Mouse (Mus musculus) liver, embryonic 14.5 days (tissue): ENCODE measurements at regions not wholly inside any gene's neighbourhood (a gene's known extent, or its start where the extent isn't known, plus 50 kb on each side); places are given as distances from the start of the nearest gene placed in this dataset.

Source experiments
- ATAC-seq: fragments of 200-750 bp; cut with Nextera tagmentation; 2 replicates; pipeline ENCODE4 v1.8.0; 2017; ENCODE audit warnings: moderate number of reproducible peaks, mild to moderate bottlenecking, moderate library complexity; ENCODE audit not compliant: insufficient read depth
- DNase-seq, 3 experiments: peaks; one replicate each; pipeline ENCODE4 v3.0.0-alpha.2; 2012 to 2013; ENCODE audit warnings: low read depth in 3 of 3, low spot score in 3 of 3
- H3K27ac ChIP-seq: fragments of 300-500 bp; sonication (generic); 2 replicates; pipeline ENCODE4 v1.5.1; 2014; ENCODE audit warnings: moderate library complexity, mild to moderate bottlenecking, control low read depth, inconsistent platforms
- H3K27me3 ChIP-seq: fragments of 300-500 bp; sonication (generic); 2 replicates; pipeline ENCODE4 v1.6.1; 2014; ENCODE audit warnings: mild to moderate bottlenecking, low read length, moderate library complexity; ENCODE audit not compliant: control insufficient read depth, insufficient read depth
- H3K36me3 ChIP-seq: fragments of 300-500 bp; sonication (generic); replicated peaks from 2 replicates; pipeline ENCODE4 v1.6.1; 2014; ENCODE audit warnings: low read depth; ENCODE audit not compliant: control insufficient read depth, insufficient read depth
- H3K4me1 ChIP-seq, 2 experiments: fragments of 200-500 bp in 1 of 2; fragments of 300-500 bp in 1 of 2; sonication (generic) in 1 of 2; replicated peaks; 2 replicates each; pipeline ENCODE4 v1.6.1; 2012 to 2014; ENCODE audit warnings: antibody characterized with exemption in 1 of 2, inconsistent platforms in 1 of 2, low read length in 1 of 2; ENCODE audit not compliant: control insufficient read depth in 2 of 2, insufficient read depth in 2 of 2
- H3K4me2 ChIP-seq: fragments of 300-500 bp; sonication (generic); 2 replicates; pipeline ENCODE4 v1.6.1; 2014; ENCODE audit warnings: low read depth, mild to moderate bottlenecking, control low read depth, moderate library complexity
- H3K4me3 ChIP-seq, 2 experiments: fragments of 200-500 bp in 1 of 2; fragments of 300-500 bp in 1 of 2; sonication (generic) in 1 of 2; 2 replicates each; pipeline ENCODE4 v1.5.1; 2012 to 2014; ENCODE audit warnings: low read depth in 2 of 2, low read length in 2 of 2, mild to moderate bottlenecking in 2 of 2, control low read depth in 1 of 2, inconsistent platforms in 1 of 2, moderate library complexity in 1 of 2; ENCODE audit not compliant: insufficient read depth in 1 of 2
- H3K9ac ChIP-seq: fragments of 300-500 bp; sonication (generic); replicated peaks from 2 replicates; pipeline ENCODE4 v1.6.1; 2014; ENCODE audit warnings: mild to moderate bottlenecking, control low read depth, moderate library complexity
- H3K9me3 ChIP-seq: fragments of 300-500 bp; sonication (generic); 2 replicates; pipeline ENCODE4 v1.6.1; 2016; ENCODE audit warnings: low read length, mixed read lengths; ENCODE audit not compliant: control insufficient read depth
- CTCF ChIP-seq: IDR thresholded peaks from 2 replicates; pipeline ENCODE4 v1.5.1; 2016; ENCODE audit warnings: antibody characterized with exemption, low read depth, control low read depth
- EP300 ChIP-seq: IDR thresholded peaks from 2 replicates; pipeline ENCODE4 v1.6.1; 2016; ENCODE audit warnings: antibody characterized with exemption, low read depth
- WGBS: fragments of 180-500 bp; shearing (Covaris S2); extraction: QIAGEN DNeasy Blood & Tissue Kit; methylation state at CpG from one replicate; pipeline ENCODE4 v1.1.7; 2014; ENCODE audit not compliant: insufficient replicate concordance; 5-methylcytosine and 5-hydroxymethylcytosine counted together

- H3K36me3 ChIP-seq = no peaks in the 10 kb centered on the region
- ATAC-seq (no peak), DNase-seq (no peak)
- H3K4me2 ChIP-seq = no peak overlapping the region
- no peak overlapping the region for H3K4me3 ChIP-seq
- WGBS = 62% methylated on average over 7 of the region's 7 CpGs
- H3K27ac ChIP-seq = no peak overlapping the region
- TF ChIP-seq CTCF (no peak), EP300 (no peak)
- no peaks in the 10 kb centered on the region for H3K27me3 ChIP-seq
- peaks cover 7% of the 10 kb centered on the region for H3K9me3 ChIP-seq
- H3K9ac ChIP-seq = no peak overlapping the region
- H3K4me1 ChIP-seq = no peaks in the 10 kb centered on the region
Measured at GRCm38 (mm10) chr15:93189266-93189855, 85.6 kb downstream of the Gxylt1 start.

GRCm38 (mm10) chr15:93176221-93176620 lies 98.8 kb downstream of the Gxylt1 start:
- ATAC-seq = no peak
- H3K27me3 ChIP-seq = no peaks in the 10 kb centered on the region
- DNase-seq = no peak
- no peak overlapping the region for H3K4me2 ChIP-seq
- no peaks in the 10 kb centered on the region for H3K36me3 ChIP-seq
- 61% methylated on average over 5 of the region's 5 CpGs for WGBS
- no peak overlapping the region for H3K9ac ChIP-seq
- no peak overlapping the region for H3K4me3 ChIP-seq
- TF ChIP-seq EP300 = no peak
- TF ChIP-seq CTCF = no peak
- H3K4me1 ChIP-seq = no peaks in the 10 kb centered on the region
- no peak overlapping the region for H3K27ac ChIP-seq
- H3K9me3 ChIP-seq = no peaks in the 10 kb centered on the region

DNA sequence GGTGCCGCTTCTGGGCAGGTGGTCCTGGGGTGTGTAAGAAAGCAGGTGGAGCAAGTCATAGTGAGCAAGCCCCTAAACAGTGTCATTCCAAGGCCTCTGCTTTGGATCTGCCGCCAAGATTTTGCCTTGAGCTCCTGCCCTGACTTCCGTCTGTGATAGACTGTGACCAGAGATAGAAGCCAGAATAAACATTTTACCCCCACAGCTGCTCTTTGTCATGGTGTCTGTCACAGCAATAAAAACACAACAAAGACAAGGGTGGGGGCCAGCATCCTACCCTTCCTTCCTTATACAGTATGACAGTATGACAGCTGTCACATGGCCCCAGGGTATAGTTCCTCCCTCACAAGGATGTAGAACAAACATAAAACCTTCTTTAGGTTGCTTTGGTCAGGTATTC lies 106.2 kb downstream of the Gxylt1 start:
- WGBS = 72% methylated on average over 3 of the region's 3 CpGs
- TF ChIP-seq CTCF (no peak), EP300 (no peak)
- no peaks in the 10 kb centered on the region for H3K9me3 ChIP-seq
- no peak for DNase-seq
- H3K4me3 ChIP-seq = no peak overlapping the region
- H3K27me3 ChIP-seq = no peaks in the 10 kb centered on the region
- H3K9ac ChIP-seq = no peak overlapping the region
- no peak overlapping the region for H3K27ac ChIP-seq
- no peak for ATAC-seq
- no peaks in the 10 kb centered on the region for H3K4me1 ChIP-seq
- no peak overlapping the region for H3K4me2 ChIP-seq
- no peaks in the 10 kb centered on the region for H3K36me3 ChIP-seq

DNA sequence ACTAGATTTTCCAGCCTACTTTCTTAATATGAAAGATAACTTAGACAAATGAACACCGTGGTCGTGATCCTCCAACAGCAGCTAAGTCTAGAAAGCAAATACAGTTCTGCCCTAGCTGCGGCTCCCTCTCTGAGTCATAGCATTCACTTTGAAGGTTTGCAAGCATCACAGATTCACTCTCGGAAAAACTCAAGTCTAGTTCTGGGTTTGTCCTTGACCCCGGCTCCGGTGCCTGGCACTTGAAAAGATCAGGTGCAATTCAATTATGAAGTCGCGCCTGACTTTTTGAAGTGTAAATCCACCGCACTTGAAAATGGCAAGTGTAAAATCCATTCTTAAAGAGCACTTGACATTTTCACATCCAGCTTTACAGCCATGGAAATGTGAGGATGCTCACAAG lies 107.5 kb downstream of the Gxylt1 start:
- H3K4me3 ChIP-seq = no peak overlapping the region
- ATAC-seq (no peak), DNase-seq (no peak)
- WGBS = 83% methylated on average over 9 of the region's 9 CpGs
- no peaks in the 10 kb centered on the region for H3K9me3 ChIP-seq
- H3K36me3 ChIP-seq = no peaks in the 10 kb centered on the region
- H3K9ac ChIP-seq = no peak overlapping the region
- H3K27me3 ChIP-seq = no peaks in the 10 kb centered on the region
- no peak for TF ChIP-seq EP300
- TF ChIP-seq CTCF = no peak
- H3K4me2 ChIP-seq = no peak overlapping the region
- H3K27ac ChIP-seq = no peak overlapping the region
- no peaks in the 10 kb centered on the region for H3K4me1 ChIP-seq

GRCm38 (mm10) chr15:93161924-93162910 lies 112.8 kb downstream of the Gxylt1 start:
- Histone ChIP-seq H3K4me3 (no peak overlapping the region), H3K9me3 (no peaks in the 10 kb centered on the region), H3K27me3 (no peaks in the 10 kb centered on the region), H3K4me1 (no peaks in the 10 kb centered on the region), H3K36me3 (no peaks in the 10 kb centered on the region), H3K27ac (no peak overlapping the region), H3K9ac (no peak overlapping the region), H3K4me2 (no peak overlapping the region)
- no peak for DNase-seq
- no peak for ATAC-seq
- 65% methylated on average over 25 of the region's 25 CpGs for WGBS
- TF ChIP-seq EP300 (no peak), CTCF (no peak)
